Mouse (Mus musculus) adipocyte (in vitro differentiated cells): ENCODE measurements at regions not wholly inside any gene's neighbourhood (a gene's known extent, or its start where the extent isn't known, plus 50 kb on each side); places are given as distances from the start of the nearest gene placed in this dataset.
A peak's percentile ranks its signal among the peaks of the same experiment; 100 is the strongest.

Source experiments
- DNase-seq: peaks from one replicate; pipeline ENCODE4 v3.0.0-alpha.2; 2016; ENCODE audit warnings: low spot score

- DNase-seq, result no peak
These were observed 150.4 kb downstream of the Cryba4 start for GRCm38 (mm10) chr5:112101739-112102590.

GRCm38 (mm10) chr5:112110306-112110969 lies 141.9 kb downstream of the Cryba4 start:
- DNase-seq, result no peak

DNA sequence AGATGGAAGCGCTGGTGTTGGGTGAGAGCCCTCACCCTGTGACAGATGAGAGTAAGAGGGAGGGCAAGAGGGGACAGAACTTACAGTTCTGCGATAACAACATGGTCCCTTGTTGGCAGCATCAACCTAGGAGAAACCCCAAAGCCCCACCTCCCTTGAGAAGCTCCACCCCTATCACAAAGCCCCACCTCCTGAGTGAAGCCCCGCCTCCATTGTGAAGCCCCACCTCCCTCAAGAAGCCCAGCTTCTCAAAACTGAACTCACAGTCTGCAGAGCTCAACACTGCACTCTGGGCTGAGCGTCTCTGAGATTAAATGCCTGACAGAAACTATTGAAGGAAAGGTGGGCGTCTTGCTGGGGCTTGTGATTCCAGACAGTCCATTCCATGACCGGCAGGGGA lies 131.6 kb downstream of the Cryba4 start:
- DNase-seq, result no peak

DNA sequence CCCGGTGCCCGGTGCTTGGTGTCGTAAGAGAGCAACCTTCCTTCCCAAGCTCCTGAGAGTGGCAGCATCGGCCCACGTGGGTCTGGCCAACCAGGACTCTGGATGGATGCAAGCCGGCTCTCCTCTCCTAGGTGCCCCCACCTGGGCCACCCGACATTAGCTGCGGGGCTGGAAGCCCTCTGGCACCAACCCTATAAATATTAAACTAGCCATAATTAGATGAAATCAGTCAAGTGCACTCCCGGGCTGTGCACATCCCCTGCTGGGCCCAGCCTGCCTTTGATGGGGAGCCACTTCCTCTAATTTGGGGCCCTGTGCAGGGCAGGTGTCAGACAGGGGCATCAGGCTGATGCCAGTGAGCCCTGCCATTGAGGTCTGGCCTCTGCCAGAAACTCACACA lies 130.8 kb downstream of the Cryba4 start:
- DNase-seq, result no peak

DNA sequence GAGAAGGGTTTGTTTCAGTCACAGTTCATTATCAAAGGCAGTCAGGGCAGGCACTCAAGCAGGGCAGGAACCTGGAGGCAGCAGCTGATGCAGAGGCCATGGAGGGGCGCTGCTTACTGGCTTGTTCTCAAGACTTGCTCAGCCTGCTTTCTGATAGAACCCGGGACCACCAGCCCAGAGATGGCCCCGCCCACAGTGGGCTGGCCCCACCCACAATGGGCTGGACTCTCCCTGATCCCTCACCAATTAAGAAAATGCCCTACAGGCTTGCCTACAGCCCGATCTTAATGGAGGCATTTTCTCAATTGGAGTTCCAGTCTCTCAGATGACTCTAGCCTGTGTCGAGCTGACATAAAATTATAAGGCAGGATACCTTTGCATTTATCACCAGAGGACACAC lies 129.7 kb downstream of the Cryba4 start:
- DNase-seq, result no peak

DNA sequence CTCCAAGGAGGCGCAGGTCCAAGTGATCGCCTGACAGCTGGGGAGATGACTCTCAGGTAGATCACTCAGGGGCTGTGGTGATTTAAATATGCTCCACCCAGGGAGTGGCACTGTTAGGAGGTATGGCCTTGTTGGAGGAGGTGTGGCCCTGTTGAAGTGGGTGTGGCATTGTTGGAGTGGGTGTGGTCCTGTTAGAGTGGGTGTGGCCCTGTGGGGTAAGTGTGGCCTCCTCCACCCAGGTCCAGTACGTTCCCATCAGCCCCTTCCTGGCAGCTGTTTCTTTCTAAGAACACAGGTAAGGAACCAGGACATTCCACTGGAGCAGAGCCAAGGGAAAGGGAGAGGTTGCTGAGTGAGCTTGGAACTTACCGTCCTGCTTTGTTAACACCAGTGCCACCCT lies 125.1 kb downstream of the Cryba4 start:
- no peak for DNase-seq

DNA sequence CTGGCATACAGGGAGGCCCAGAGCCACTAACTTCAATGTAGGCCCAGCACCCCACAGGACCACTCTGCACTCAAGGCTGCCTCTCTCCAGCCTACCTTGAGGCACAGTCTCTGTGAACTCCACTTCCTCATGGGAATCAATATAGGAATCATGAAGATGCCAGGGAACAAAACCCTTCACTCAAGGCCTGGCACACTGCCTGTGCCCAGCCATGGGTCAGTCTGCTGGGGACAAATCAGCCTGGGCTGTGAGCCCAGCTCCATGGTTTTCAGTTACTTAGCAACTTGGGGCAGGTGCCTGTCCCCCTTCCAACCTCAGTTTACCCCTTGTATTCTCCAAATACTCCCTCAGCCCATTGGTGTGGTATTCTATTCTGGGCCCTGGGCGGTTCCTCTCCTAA lies 119.6 kb downstream of the Cryba4 start:
- no peak for DNase-seq

- DNase-seq, result no peak
These were observed 118.4 kb downstream of the Cryba4 start for GRCm38 (mm10) chr5:112133688-112134573.

GRCm38 (mm10) chr5:112136646-112137045 lies 115.7 kb downstream of the Cryba4 start:
- no peak for DNase-seq

DNA sequence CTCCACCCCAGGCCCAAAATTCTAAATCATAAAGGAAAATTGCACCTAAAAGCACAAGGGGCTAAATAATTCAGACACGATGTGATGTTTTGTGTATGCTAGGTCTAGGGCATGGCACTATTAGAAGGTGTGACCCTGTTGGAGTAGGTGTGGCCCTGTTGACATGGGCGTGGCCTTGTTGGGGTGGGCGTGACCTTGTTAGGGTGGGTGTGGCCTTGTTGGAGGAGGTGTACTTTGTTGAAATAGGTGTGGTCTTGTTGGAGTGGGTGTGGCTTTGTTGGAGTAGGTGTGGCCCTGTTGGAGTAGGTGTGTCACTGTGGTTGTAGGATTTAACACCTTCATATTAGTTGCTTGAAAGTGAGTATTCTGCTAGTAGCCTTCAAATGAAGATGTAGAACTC lies 114.1 kb downstream of the Cryba4 start:
- no peak for DNase-seq

DNA sequence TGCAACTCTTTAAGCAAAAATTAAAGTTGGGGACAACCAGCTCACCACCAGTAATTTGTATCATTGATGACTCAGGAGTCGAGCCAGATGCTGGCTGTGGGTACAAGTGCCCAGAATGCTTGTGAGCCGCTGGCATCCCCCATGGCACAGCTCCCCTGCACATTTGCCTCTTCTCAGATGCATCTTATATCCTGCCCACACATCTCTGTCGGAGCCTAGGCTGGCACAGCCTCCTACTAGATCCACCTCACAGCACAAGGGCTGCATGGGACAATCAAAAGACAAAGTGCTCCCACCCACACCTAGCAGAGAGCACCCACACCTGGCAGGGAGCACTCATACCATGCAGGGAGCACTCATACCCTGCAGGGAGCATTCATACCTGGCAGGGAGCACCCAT lies 109.6 kb downstream of the Cryba4 start:
- DNase-seq, result no peak

DNA sequence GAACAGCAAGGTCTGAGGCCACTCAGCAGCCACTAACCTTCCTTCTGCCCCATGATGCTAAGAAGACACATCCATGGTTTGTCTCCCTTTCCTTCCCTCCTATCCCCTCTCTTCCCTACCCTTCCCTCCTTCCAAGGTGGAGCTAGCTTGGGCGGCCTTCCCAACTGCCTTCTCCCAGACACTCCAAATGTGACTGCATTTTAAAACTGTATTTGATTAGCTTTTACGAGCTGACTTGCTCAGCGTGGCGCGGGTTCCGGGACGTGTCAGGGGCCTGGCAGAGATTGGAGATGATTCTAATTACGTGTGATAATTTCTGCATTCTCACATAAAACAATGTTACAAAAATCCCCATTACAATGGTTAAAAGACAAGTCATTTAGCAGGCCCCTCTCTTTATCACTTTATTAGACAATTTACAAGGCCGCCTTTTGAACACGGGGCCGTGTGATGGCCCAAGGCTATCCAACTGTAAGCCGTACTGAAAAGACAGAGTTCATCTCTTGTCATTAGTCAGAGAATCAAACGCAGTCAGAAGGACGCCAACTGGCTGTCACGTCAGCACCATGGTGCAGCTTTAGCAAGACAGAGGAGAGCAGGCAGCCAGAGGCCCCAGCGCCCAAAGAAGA lies 108.2 kb downstream of the Cryba4 start:
- no peak for DNase-seq

GRCm38 (mm10) chr5:112153675-112154085 lies 98.6 kb downstream of the Cryba4 start:
- DNase-seq, result peak; percentile 60

- no peak for DNase-seq
These were observed 97.7 kb downstream of the Cryba4 start for GRCm38 (mm10) chr5:112154650-112155049.

DNA sequence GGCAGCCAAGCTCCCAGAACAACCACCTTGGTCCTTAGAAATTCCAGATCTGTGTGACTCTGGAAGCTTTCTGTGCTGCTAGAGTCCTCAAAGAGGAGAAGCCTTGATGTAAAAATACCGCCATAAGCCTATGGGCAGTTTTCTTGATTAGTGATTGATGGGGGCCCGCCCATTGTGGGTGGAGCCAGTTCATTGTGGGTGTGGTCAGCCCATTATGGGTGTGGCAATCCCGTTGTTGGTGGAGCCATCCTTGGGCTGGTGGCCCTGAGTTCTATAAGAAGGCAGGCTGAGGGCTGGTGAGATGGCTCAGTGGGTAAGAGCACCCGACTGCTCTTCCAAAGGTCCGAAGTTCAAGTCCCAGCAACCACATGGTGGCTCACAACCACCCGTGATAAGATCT lies 97.3 kb downstream of the Cryba4 start:
- DNase-seq, result no peak

- DNase-seq, result no peak
These were observed 96.3 kb downstream of the Cryba4 start for GRCm38 (mm10) chr5:112156005-112156404.

DNA sequence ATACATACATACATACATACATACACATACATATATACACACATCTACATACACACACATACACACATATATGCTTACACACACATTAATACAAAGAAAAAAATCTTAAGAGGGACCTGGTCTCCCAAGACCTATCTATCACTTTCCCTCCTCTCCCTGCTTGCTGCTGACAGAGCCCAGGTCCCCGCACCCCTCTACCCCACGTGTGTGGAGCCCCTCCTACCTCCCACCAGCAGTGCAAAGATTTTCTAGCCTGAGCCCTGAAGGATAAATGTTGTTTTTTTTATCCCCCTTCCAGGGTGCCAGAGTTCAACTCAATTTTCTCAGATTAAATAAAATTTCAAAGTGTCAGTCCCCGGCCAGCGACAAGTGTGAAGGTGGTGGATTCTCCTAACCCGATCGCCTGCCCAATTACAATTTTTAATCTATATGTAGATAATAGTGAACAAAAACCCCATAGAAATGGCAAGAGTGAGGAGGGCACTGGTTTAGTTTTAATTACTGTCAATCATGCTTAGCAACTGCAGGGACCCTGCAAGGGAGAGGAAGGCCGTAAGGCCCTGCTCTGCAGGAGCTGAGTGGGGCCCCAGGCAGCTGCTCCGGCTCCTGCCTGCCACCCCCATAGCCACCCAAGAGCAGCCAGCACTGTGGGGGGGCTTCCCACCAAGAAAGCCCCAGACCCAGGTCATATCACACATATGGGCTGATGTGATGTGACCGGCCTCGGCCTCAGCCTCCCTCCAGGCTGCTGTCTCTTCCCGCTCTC lies 85.7 kb downstream of the Cryba4 start:
- DNase-seq, result no peak

DNA sequence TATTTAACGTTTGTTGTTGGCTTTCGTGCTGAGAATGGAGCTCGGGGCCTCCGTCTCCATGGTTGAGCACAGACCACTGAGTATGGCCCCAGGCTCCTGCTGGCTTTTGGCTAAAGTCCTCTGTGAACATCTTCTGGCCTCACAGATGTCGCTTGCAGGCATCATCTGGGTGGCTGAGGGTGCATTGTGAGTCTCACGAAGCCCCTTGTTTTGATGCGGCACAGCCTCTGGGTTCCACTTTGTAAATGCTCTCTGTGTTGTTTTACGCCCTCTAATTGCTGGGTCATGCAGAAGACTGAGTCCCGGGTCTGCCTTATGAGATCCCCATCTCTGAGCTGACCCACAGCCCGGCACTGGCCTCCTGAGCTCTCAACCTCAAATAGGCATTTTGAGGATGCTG lies 84.5 kb downstream of the Cryba4 start:
- DNase-seq, result no peak

- no peak for DNase-seq
These were observed 81.0 kb downstream of the Cryba4 start for GRCm38 (mm10) chr5:112171325-112171724.

- no peak for DNase-seq
These were observed 72.9 kb downstream of the Cryba4 start for GRCm38 (mm10) chr5:112179213-112180057.
